Mouse (Mus musculus): ENCODE data around the gene Odf3b.

Odf3b gene

DNA sequence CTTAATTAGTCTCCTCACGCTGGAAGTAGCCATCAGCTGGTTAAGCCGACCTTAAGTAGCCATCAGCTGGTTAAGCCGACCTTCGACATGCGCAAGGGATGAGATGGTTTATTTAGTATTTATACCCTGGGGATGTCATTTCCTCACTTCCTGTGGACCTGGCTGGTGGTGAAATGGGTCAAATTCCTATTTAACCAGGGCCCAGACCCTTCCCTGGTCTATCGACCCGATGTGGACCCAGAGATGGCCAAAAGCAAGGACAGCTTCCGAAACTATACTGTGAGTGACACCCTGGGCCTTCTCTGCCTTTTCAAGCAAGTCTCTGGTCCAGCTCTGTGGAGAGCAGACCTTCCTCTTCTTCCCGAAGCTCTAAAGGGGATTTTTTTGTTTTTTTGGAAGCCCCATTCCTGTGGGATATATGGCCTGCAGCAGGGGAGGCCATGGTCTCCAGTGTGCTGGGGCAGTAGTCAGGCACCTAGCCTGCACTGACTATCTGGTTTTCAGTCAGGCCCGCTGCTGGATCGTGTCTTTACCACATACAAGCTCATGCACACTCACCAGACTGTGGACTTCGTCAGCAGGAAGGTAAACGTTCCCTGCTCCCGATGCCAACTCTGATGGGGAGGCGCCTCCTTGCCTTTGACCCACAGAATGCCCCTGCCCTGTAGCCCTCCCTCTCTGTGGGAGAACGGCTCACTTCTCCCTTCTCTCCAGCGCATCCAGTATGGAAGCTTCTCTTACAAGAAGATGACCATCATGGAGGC is 44.1 kb downstream of the Odf3b start:
- no peak for DNase-seq (ENCODE audit: low spot score)

DNA sequence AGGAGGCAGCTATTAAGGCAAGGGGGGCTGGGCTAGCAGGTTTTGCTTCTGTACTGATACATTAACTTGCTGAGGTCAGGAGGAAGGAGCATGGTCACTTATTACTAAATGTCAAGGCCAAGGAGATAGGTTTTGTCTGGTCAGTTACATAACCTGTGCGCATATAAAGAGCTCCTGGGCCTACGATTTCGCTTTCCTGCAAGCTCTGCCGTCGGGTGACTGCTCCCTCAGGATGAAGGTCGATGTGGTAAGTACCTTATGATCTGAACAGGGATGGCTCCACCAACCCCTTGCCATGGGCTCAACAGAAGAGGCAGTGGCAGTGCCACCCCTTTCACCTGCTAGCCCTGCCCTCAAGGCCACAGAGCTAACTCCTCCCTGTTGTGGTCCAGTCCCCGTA is 44.8 kb downstream of the Odf3b start, which contains the start of gene Miox:
Gene Miox, plus strand, starts transcription at position 128 of the 400 bp plus-strand sequence.
- DNase-seq (ENCODE audit: low spot score), result no peak

All from urinary bladder, postnatal 10 days (tissue).